Mouse (Mus musculus): ENCODE measurements around the gene Myh2.

Gene Myh2

DNA sequence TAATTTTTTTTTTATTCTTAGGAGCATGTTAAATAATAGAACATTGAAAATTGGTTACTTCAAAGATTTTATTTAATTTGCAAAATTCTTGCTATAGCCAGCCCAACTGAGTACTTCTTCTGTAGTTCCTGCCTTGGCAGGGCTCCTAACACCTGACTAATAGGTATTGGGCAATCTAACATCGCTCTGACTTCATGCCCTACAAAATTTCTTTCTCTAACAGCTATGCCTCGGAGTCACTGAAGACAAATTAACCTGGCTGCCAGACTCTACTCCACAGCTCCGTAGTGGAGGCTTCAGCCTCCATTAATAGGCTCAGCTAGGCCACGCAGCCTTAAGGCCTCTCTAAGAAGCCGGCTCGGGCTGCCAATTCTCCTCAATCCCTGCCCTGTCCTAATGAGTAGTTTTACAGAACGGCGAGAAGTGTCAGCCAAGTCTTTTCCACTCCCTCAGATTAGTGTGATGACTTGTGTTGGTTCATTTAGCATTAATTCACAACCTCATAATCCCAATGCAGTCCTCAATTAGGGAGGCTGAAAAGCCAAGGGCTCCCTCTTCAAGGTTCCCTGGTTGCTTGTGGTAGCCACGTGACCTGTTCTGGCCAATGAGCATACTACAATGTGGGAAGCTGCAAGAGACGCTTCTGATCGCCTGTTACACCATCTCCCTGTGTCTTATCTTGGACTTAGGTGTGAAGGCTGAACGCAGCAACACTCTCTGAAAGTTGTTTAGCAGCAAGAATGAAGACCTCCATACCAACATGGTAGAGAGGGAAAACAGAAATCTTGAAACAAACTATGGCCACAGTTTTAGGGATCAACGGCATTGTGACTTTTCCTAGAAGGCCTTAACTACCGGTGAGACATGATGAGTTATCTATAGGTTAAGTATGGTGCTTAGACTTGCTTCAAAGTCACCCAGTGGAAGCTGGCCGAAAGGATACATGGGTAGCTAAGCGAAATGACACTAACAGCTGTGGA, 18.9 kb upstream of the Myh2 start:
- no peak for DNase-seq (ENCODE audit: low read depth in 1 of 2, low spot score in 2 of 2)

DNA sequence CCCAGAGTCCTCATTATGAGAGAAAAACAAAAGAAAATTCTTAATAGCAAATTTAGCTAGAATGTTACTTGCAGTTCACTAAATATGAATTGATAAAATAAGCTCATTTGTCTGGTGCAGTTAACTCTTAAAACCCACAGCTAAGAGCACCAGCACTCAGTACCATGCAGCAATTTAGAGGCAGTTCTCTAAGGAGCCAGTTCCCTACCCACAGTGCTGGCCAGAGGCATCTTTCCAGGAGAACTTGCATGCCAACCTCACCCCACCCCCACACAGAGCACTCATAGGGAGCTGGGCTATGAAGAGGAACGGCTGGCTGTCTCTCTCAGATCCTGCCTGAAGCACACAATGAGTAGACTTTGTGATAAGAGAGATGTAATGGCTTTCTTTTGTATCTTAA, 17.7 kb upstream of the Myh2 start:
- no peak for DNase-seq (ENCODE audit: low read depth in 1 of 2, low spot score in 2 of 2)

DNA sequence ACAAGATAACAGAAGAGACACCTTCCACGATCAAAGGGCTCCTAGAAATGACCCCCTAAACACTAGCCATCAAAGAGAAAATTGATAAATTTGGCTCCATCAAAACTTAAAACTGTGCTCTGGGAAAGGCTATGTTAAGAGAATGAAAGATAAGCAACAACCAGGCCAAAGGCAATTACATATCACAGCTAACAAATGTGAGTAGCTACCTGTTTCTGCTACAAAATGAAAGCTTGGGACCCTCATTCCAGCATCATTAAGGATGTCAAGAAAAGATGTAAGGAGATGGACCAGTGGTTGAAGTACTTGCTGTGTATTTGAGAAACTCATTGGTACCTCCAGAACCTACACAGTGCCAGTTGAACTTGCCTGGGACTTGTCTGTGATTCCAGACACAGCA, 17.0 kb upstream of the Myh2 start:
- no peak for DNase-seq (ENCODE audit: low read depth in 1 of 2, low spot score in 2 of 2)

DNA sequence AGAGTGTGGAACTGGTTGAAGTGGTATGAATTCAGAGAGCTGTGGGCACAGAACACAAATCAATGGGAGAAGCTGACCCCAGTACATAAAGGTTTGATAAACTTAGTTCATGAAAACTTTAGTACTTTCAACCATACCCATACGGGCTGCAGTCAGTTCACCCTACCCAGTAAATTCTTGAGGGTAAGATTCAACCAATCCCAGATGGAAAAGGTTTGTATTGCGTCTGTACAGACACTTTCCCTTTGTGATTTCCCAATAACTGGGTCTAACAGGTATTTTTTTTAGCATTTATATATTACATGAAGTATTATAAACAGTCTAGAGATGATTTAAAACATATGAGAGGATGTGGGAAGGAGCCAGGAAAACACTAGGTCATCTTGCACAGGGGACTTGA, 15.2 kb upstream of the Myh2 start:
- DNase-seq (ENCODE audit: low read depth in 1 of 2, low spot score in 2 of 2), result no peak

DNA sequence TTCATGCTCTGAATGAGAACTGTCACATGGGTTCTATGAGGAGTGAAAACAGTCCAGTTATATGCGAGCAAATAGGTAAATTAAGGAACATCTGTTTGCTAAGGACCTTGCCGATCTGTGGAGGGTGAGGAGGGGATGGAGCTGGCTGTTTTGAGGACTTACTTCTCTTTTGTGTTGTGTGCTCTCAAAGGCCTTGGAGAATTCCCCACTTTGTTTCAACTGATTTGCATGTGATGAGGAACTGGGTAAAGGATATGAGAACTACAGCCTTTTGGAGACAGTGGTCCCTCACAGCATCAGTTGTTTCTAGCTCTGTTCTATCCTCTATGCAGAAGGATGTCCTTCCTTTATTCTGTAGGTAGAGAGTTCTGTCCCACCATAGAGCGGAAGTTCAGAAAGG, 10.7 kb upstream of the Myh2 start:
- no peak for DNase-seq (ENCODE audit: low read depth in 1 of 2, low spot score in 2 of 2)

DNA sequence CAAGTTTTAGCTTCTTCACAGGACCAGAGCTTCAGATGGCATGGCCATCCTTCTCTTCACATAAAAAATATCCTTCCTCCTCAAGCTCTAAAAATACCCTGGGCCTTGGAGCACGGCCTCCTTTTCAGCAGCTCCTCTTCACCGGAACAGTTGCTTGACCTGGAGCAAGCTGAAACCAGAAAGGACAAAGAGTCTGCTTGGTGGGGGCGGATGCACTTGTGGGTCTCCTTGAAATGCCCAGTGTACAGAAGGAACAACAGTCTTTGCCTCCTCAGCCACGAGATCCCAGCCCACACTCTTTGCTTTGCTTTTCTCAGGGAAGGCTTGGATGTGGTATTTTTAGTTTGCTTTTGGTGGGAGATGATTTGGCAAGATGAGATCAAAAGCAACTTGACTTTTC, 7.1 kb upstream of the Myh2 start:
- DNase-seq (ENCODE audit: low read depth in 1 of 2, low spot score in 2 of 2), result no peak

DNA sequence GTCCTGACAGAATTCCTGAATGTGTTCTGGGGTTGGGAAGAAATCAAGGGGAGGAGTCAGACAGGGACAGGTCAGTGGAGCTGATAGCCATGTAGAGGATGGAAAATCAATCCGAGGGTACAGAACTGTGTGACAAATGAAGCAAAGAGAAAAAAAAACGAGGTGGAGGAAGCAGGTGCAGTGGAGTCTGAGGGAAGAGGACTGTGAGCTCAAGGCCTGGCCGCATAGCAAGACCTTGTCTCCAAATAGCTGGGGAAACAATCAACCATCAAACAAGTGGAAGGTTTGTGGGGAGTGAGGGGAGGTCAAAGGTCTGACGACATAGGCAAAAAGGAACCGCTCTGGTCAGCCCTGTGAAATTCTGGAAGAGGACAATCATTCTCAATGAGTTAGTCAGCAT, 6.0 kb upstream of the Myh2 start:
- DNase-seq (ENCODE audit: low read depth in 1 of 2, low spot score in 2 of 2), result no peak

DNA sequence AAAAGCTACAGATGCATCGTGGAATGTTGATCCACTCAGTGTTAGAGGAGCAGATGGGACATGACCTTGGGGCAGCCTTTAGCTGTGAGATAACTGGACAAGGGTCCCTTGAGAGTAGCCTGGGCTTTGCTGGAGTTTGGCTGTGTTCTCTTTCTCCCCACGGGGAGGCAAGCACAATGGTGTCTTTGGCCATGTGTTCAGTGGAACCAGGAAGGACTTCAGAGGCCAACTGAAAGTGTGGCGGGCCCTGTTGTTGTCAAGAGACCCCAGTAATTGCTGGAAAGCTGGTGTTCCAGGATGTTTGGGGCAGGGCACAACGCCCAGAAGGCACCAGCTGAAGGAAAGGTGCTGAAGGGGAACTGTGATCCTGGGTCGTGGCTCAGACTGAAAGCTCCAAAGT, 1.5 kb upstream of the Myh2 start:
- DNase-seq (ENCODE audit: low read depth in 1 of 2, low spot score in 2 of 2), result no peak

DNA sequence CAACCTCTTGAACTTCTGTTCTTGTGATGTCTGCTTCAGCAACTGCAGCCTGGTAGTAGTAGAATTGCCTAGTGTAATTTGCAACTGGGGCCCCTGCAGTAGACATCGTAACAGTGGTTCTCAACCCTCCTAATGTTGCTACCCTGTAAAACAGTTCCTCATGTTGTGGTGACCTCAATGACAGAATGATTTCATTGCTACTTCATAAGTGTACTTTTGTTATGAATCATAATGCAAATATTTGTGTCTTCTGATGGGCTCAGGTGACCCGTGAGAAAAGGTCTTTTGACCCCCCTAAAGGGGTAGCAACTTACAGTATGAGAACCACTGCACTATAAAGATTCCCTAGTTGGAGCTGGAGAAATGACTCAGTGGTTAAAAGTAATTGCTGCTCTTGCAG, 1.6 kb downstream of the Myh2 start:
- DNase-seq (ENCODE audit: low read depth in 1 of 2, low spot score in 2 of 2), result no peak

DNA sequence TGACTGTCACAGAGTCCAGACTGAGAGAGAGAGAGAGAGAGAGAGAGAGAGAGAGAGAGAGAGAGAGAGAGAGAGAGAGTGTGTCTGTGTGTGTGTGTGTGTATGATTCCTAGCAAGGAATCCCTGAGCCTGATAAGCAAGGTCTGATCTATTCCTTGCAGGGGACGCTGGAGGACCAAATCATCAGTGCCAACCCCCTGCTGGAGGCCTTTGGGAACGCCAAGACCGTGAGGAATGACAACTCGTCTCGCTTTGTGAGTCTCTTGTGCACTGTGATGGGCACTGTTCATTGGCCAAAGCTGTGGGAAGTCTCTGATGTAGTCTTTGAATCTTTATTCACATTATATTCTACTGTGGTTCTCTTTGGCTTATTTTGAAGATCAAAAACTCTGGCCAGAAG, 5.5 kb downstream of the Myh2 start:
- no peak for DNase-seq (ENCODE audit: low read depth in 1 of 2, low spot score in 2 of 2)

DNA sequence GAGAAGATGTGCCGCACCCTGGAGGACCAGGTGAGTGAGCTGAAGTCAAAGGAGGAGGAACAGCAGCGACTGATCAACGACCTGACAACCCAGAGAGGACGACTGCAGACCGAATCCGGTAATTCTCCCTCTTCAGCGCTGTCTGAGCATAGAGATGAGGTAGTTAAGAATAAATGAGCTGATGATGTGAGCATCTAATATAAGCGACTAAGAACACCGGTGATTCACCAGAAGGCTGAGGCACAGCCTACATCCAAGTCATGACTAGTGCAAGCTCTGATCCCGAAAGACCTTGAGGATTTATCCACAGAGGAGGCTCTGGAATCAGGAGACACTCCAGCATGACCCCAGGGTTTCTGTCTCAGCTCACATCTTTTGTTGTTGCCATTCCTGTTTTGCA, 19.5 kb downstream of the Myh2 start:
- no peak for DNase-seq (ENCODE audit: low read depth in 1 of 2, low spot score in 2 of 2)

DNA sequence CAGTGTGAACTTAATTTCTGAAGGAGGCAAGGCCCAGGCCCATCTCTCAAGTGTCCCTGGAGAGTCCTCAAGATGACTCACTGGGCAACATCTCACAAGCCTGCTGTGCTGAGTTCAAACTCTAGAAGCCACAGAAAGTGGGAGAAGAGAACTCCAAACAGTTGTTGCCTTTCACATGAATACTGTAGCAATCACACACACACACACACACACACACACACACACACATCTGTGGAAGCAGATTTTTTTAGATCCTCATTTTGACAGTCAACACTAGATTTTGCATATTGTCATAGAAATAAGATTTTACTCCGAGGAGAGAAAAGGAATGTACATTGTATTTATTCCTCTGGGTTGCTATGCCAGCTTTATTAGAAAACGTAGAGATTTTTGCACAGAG, 20.0 kb downstream of the Myh2 start:
- no peak for DNase-seq (ENCODE audit: low read depth in 1 of 2, low spot score in 2 of 2)

DNA sequence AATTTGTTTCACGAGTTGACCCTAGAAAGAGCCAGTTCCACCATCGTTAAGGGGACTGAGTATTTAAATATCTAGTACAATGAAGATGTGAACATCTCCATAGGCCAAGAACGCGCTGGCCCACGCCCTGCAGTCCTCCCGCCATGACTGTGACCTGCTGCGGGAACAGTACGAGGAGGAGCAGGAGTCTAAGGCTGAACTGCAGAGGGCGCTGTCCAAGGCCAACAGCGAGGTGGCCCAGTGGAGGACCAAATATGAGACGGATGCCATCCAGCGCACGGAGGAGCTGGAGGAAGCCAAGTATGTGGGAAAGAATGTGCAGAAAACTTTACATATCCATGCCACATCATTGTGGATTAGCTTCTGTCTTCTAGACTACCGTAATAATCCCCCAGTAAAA, 20.7 kb downstream of the Myh2 start:
- DNase-seq (ENCODE audit: low read depth in 1 of 2, low spot score in 2 of 2), result no peak

DNA sequence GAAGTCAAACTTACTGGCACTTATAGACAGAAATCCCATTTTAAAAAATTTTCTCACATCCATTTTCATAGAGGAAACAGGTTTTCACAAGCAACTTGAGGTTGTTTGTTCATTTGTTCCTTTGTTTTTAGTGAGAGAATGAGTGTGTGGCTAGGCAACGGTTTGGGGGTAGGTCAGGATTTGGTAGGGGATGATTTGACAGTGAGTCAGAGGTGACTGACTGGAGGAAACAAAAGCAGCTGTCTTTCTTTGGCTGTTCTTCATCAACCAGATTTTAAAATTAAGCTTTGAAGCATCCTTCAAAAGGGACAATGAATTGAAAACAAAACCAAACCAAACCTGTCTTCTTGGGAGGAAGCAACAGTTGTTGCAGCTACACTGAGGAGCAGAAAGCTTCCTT, 28.5 kb downstream of the Myh2 start:
- no peak for DNase-seq (ENCODE audit: low read depth in 1 of 2, low spot score in 2 of 2)

DNA sequence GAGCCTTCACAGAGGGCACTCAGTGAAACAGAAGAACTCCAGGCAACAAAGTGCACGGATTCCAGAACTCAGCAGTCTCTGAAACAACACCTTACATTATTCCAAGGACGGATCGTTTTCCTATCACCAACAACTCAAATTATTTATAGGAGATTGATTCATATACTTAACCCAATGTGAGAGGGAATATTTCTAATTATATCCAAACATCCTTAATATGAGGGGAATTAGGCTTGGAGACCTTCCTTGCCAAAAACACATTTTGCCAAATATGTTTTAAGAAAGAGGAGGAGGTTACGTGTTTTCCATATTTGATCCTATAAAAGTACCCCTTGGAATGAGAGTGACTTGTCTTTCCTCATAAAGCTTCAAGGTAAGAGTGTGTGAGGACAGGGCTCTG, 28.9 kb downstream of the Myh2 start, which contains the start of gene Myh1:
Gene Myh1 (plus strand): TSS at position 301 of the 400 bp plus-strand sequence.
- no peak for DNase-seq (ENCODE audit: low read depth in 1 of 2, low spot score in 2 of 2)

DNA sequence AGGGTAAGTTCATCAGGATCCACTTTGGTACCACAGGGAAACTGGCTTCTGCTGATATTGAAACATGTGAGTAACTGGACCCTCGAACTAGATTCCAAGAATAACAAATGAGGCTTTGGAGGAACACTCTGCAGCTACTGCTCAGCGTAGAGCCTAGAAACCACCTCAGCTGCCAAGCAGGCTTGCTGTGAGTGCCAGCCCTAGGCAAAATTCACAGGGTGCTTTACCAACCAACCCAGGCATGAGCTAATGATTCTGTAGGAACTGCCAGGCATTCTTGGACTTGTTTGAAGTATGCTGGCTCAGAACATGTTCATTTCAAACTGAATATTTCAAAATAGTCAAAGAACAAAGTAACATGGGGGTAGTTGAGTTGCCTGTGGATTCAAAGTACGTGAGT, 33.9 kb downstream of the Myh2 start:
- DNase-seq (ENCODE audit: low read depth in 1 of 2, low spot score in 2 of 2), result no peak

DNA sequence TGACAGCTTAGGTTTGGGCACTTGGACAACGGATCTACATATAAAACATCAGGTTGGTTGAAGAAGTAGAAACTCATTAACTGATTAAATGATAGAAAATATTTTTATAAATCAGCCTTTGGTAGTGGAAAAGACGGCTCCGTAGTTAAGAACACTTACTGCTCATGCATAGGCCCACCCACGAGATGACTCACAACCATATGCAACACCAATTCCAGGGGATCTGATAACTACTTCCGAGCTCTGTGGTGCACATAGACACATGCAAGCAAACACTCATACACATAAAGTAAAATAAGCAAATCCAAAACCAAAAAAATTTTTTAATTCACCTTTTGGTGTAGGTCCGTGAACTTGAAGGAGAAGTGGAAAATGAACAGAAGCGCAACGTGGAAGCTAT, 51.0 kb downstream of the Myh2 start:
- DNase-seq (ENCODE audit: low read depth in 1 of 2, low spot score in 2 of 2), result no peak

DNA sequence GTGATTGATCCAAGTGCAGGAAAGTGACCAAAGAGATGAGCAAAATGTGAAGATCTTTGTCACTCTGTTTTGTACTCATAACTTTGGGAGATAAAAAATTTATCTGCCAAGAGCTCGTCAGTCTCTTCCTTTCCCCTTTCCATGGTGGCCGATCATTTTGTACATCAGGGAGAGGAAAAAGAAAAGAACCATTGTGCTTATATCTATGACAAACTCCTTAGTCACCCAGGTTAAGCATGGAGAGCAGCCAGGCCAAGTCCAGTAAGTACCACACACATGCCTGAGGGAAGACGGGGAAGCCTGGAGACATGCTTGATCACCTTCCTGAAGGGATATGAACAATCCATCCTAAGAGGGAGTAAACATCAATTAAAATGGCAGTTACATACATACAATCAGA, 53.6 kb downstream of the Myh2 start:
- DNase-seq (ENCODE audit: low read depth in 1 of 2, low spot score in 2 of 2), result no peak

DNA sequence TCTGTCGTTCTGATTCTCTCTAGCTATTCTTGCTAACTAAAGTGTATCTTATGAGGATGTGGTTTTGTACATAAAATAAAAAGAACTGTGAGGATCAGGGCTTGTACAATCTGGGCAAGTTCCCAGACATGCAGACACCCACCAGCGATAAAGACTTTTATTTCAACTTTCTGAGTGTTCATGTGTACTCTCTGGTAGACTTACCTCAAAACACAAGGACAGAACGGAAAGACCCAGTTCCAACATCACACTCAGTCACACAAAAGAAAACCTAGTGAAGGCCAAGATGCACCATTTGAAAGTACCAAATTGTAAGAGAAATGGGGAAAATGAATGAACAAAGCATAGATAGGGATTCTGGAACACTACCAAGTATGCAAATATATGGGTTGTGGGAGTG, 57.9 kb downstream of the Myh2 start:
- no peak for DNase-seq (ENCODE audit: low read depth in 1 of 2, low spot score in 2 of 2)

DNA sequence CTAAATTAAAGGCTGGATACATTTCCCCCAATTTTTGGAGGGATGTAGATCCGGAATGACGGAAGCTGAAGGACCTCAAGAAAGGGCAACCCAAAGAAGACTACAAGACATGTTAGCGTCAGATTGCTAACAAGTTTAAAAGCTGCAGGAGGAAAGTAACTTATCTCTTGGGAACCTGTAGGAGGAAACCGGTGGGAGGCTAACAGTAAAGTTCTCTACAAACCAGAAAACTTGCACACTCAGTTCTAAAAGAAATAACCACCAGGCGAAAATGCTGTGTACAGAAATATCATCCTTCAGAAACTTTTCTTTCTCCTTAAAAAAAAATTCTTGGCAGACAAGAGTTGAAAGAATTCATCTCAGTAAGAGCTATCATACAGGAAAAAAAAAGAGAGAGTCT, 58.3 kb downstream of the Myh2 start:
- DNase-seq (ENCODE audit: low read depth in 1 of 2, low spot score in 2 of 2), result no peak

DNA sequence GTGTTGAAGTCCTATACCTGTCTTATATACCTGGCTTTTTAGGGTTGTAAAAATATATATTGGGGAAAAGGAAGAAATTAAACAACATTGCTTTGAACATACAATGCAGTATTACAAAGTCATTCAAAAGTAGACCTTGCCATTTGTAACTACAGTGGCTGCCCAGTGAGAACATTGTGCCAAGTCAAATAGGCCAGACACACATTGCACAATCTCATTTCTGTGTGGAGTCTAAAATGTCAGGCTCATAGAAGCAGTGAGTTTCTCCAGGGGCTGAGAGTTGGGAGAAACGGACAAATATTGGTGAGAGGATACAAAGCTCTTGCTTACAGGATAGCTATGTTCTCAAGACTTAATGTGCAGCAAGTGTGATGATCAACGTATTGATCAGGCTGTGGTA, 59.1 kb downstream of the Myh2 start:
- DNase-seq (ENCODE audit: low read depth in 1 of 2, low spot score in 2 of 2), result no peak

DNA sequence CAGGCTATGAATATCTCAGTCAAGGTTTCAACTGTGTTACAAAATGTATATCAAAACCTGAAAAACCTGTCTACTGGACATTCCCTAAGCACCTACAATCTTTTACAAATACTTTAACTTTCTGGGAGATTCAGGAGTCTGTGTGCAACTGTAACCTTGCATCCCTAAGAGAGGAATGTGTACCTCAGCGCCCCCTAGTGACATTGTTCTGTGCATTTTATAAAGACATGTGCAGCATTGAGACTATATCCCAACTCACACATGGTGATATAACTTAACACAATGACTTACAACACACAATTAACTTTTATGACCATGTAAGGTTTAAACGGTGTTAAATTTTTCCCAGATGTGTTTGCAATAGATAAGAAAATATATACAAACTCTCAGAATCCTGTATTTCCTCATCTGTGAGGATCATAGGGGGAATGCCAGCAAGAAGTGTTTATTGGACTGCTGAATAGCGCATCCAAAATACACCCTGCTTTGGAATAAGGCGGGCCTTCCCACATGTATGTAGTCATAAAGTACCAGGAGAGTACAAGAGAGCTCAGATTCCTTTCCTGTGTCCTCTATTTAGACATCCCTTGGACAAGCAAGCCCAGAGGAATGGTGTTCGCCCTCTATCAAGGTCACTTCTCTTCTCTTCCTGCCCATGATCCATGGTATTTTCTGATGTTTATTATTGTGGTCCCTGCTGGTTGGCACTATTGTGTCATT, 65.0 kb downstream of the Myh2 start:
- DNase-seq (ENCODE audit: low read depth in 1 of 2, low spot score in 2 of 2), result no peak

DNA sequence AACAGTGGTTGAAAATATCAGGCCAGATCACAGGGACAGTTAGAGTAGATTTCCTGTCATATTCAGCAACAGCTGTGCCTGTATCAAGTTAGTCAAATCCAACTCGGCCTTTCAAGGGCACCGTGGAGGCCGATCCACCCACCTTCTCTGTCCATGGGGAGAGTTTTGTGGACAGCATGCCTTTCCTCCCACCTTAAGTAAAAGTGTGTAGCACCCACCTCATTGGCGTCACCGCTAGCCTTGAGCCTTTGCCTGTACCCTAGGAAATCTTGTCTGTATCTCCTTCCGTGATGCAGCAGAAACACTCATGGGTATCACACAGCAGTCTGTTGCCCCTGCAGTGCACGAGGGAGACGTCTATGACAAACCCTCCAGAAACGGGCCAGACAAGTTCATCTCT, 66.0 kb downstream of the Myh2 start:
- DNase-seq (ENCODE audit: low read depth in 1 of 2, low spot score in 2 of 2), result no peak
